Comparison of ENCODE assay signal across 8 mouse cellular contexts in genomic region chr1:76942730-76943129, GRCm38 (mm10).
DNase-seq lines count a peak whose midpoint lies in the region; ATAC-seq and TF ChIP-seq lines count a peak whose summit lies in the region.

No protein-coding gene starts in this region.

- H3K4me3 ChIP-seq in cerebellum, adult 2 months (replicated peaks; ENCODE audit: insufficient read depth, low read depth, low read length), result no peak overlapping the region
- no peak overlapping the region for H3K4me3 ChIP-seq in midbrain, embryonic 11.5 days (ENCODE audit: low read depth, low read length)
- no peak overlapping the region for H3K4me3 ChIP-seq in midbrain, embryonic 13.5 days (replicated peaks)

- no peak overlapping the region for H3K9ac ChIP-seq in midbrain, embryonic 11.5 days (ENCODE audit: low read length)
- H3K9ac ChIP-seq in midbrain, embryonic 13.5 days (replicated peaks), result no peak overlapping the region

- H3K9me3 ChIP-seq in midbrain, embryonic 11.5 days (ENCODE audit: control insufficient read depth, low read length), result no peaks in the 10 kb centered on the region
- no peaks in the 10 kb centered on the region for H3K9me3 ChIP-seq in midbrain, embryonic 13.5 days

- no peaks in the 10 kb centered on the region for H3K36me3 ChIP-seq in midbrain, embryonic 11.5 days (ENCODE audit: control insufficient read depth, insufficient read depth, low read length)
- no peaks in the 10 kb centered on the region for H3K36me3 ChIP-seq in midbrain, embryonic 13.5 days

- H3K4me2 ChIP-seq in midbrain, embryonic 11.5 days, result no peak overlapping the region
- H3K4me2 ChIP-seq in midbrain, embryonic 13.5 days (replicated peaks), result no peak overlapping the region

- 6% methylated on average over 3 of the region's 3 CpGs for WGBS in cerebellum, adult 2 months
- 53% methylated on average over 3 of the region's 3 CpGs for WGBS in midbrain, embryonic 11.5 days
- 44% methylated on average over 3 of the region's 3 CpGs for WGBS in midbrain, embryonic 13.5 days

- peak; percentile 10 to 32 for DNase-seq in cerebellum, adult 2 months
- DNase-seq in cerebellum, postnatal 36 days, result no peak
- peak; percentile 83 for DNase-seq in midbrain, embryonic 11.5 days (ENCODE audit: low spot score, missing footprints)
- DNase-seq in heart, adult 8-10 months (ENCODE audit: low spot score), result peak; percentile 51
- DNase-seq in layer of hippocampus, postnatal 10 days (ENCODE audit: low spot score in 2 of 2), result peak; percentile 13 to 25
- DNase-seq in thymus, adult 18-20 months, result no peak
- no peak for DNase-seq in thymus, postnatal 14 days

- H3K4me1 ChIP-seq in cerebellum, adult 2 months (ENCODE audit: control insufficient read depth, insufficient read depth, low read length), result no peaks in the 10 kb centered on the region
- no peaks in the 10 kb centered on the region for H3K4me1 ChIP-seq in midbrain, embryonic 11.5 days (ENCODE audit: control insufficient read depth, insufficient read depth, low read length)
- no peaks in the 10 kb centered on the region for H3K4me1 ChIP-seq in midbrain, embryonic 13.5 days (replicated peaks)

- no peak overlapping the region for H3K27ac ChIP-seq in cerebellum, adult 2 months (ENCODE audit: insufficient read depth, low read length)
- no peak overlapping the region for H3K27ac ChIP-seq in midbrain, embryonic 11.5 days (ENCODE audit: low read depth, low read length)
- no peak overlapping the region for H3K27ac ChIP-seq in midbrain, embryonic 13.5 days

- no peak for TF ChIP-seq CTCF in cerebellum, adult 2 months (IDR thresholded peaks at IDR 0.05; ENCODE audit: borderline replicate concordance, insufficient read depth, low read depth, low read length)

- H3K27me3 ChIP-seq in cerebellum, adult 2 months (ENCODE audit: control insufficient read depth, insufficient read depth, low read length), result no peaks in the 10 kb centered on the region
- no peaks in the 10 kb centered on the region; the same call in 1 of the 2 replicates for H3K27me3 ChIP-seq in midbrain, embryonic 11.5 days (ENCODE audit: control insufficient read depth, insufficient read depth, low read length)
- no peaks in the 10 kb centered on the region for H3K27me3 ChIP-seq in midbrain, embryonic 13.5 days

- no peak for TF ChIP-seq POLR2A in cerebellum, adult 2 months (IDR thresholded peaks at IDR 0.05; ENCODE audit: borderline replicate concordance, insufficient read depth, low read length)

- no peak for ATAC-seq in midbrain, embryonic 11.5 days (ENCODE audit: low FRiP score)
- no peak for ATAC-seq in midbrain, embryonic 13.5 days

Comparison
In these comparisons a context has a peak if more than half of its experiments do, and no peak if none do; other contexts are left out.
1. DNase-seq: peak in cerebellum, adult 2 months (2 of 2), midbrain, embryonic 11.5 days (single experiment), heart, adult 8-10 months (single experiment) and layer of hippocampus, postnatal 10 days (2 of 2); none in cerebellum, postnatal 36 days (0 of 2), thymus, adult 18-20 months (0 of 2) and thymus, postnatal 14 days (single experiment).